Mouse (Mus musculus): ENCODE data around the gene Wdpcp.
A peak's percentile ranks its signal among the peaks of the same experiment; 100 is the strongest.
"Not testable (repeated sequence)": the region's sequence is repeated elsewhere in the genome, so short reads cannot be mapped to it uniquely, and the experiment has no call there.

The Wdpcp gene

DNA sequence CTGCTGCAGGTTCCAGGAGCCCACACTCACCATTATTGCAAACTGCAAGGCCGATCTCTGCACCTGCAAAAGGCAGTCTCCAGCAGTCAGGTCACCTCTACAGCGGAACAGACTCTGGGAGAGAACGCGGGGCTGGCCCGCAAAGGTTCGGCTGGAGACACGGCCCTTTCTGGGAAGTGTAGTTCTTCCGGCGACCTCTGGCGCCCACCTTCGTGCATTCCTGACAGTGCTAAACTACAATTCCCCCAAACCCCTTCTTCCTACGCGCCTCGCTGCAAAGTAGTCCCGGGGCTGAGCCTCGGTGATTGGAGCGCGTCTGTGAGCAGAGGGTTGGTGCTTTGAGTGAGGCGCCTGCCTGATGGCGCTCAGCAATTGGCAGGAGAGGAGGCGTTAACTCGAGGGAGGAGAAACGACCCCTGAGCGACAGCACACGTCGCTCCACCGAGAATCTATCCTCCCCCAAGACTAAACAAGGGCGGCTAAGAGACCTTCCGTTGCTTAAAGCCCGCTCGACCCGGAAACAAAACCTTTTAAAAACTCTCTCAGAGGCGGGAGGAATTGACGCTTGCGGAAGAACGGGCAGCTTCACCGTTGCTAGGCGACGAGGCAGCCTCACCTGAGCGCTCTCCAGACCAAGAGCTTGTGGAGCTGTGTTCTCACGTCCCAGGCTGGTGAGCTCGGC is at the start of gene Wdpcp, which contains the start of gene Mdh1:
Wdpcp (plus strand) TSS at position 536 of the 682 bp plus-strand sequence.
Mdh1 (minus strand) TSS at position 668 of the 682 bp plus-strand sequence.
- DNase-seq (ENCODE audit: low spot score in 2 of 2), result peak; percentile 79 to 96

GRCm38 (mm10) chr11:21528676-21529394 is 43.2 kb upstream of the Wdpcp start:
- DNase-seq (ENCODE audit: low spot score in 2 of 2), result no peak

GRCm38 (mm10) chr11:21530856-21531255 is 41.2 kb upstream of the Wdpcp start:
- DNase-seq (ENCODE audit: low spot score in 2 of 2), result not testable (repeated sequence)

- no peak for DNase-seq (ENCODE audit: low spot score in 2 of 2)
These were observed 32.0 kb upstream of the Wdpcp start for GRCm38 (mm10) chr11:21540072-21540471.

- no peak for DNase-seq (ENCODE audit: low spot score in 2 of 2)
These were observed 31.4 kb upstream of the Wdpcp start for GRCm38 (mm10) chr11:21540622-21541021.

GRCm38 (mm10) chr11:21542731-21543130 is 29.3 kb upstream of the Wdpcp start:
- no peak for DNase-seq (ENCODE audit: low spot score in 2 of 2)

- DNase-seq (ENCODE audit: low spot score in 2 of 2), result no peak
These were observed 27.0 kb upstream of the Wdpcp start for GRCm38 (mm10) chr11:21545021-21545420.

GRCm38 (mm10) chr11:21545951-21546350 is 26.1 kb upstream of the Wdpcp start:
- no peak for DNase-seq (ENCODE audit: low spot score in 2 of 2)

- no peak for DNase-seq (ENCODE audit: low spot score in 2 of 2)
These were observed 25.4 kb upstream of the Wdpcp start for GRCm38 (mm10) chr11:21546671-21547070.

DNA sequence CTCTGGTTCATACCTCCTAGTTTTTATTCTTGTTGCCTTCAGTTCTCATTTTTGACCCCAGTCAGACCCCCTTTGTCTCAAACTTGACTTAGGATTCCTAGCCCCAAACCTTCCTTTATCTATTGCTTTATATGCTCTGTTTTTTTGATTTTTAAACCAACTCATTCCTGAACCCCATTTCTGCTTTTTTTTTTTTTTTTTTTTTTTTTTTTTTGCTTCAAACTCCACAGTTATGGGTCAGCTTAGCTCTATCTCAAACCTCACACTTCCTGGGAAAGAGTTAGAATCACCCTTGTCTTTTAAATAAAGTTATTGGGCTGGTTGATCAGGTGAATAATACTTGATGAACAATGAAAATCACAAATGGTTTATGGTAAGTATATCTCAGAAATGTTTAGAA is 24.5 kb upstream of the Wdpcp start:
- no peak for DNase-seq (ENCODE audit: low spot score in 2 of 2)

- DNase-seq (ENCODE audit: low spot score in 2 of 2), result no peak
These were observed 23.0 kb upstream of the Wdpcp start for GRCm38 (mm10) chr11:21549052-21549451.

GRCm38 (mm10) chr11:21549754-21550153 is 22.3 kb upstream of the Wdpcp start:
- DNase-seq (ENCODE audit: low spot score in 2 of 2), result no peak

- no peak for DNase-seq (ENCODE audit: low spot score in 2 of 2)
These were observed 21.5 kb upstream of the Wdpcp start for GRCm38 (mm10) chr11:21550222-21551173.

GRCm38 (mm10) chr11:21552049-21552448 is 20.0 kb upstream of the Wdpcp start:
- DNase-seq (ENCODE audit: low spot score in 2 of 2), result no peak

DNA sequence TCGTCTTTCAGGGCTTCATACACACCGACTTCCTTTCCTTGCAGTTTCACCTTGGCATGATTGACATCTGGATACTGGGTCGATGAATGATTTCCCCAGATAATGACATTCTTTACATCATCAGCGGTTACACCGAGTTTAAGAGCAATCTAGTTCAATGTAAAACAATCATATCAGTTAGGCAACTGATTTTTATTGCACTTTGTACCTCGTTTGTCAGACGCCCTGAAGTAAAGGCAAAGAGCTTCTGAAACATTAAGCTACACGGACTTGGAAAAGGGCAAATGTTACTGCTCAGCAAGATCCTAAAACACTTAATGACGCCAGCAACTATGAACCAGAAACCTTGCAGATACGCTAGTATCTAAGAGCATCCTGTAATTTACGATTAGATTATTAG is 12.3 kb upstream of the Wdpcp start:
- DNase-seq (ENCODE audit: low spot score in 2 of 2), result no peak

DNA sequence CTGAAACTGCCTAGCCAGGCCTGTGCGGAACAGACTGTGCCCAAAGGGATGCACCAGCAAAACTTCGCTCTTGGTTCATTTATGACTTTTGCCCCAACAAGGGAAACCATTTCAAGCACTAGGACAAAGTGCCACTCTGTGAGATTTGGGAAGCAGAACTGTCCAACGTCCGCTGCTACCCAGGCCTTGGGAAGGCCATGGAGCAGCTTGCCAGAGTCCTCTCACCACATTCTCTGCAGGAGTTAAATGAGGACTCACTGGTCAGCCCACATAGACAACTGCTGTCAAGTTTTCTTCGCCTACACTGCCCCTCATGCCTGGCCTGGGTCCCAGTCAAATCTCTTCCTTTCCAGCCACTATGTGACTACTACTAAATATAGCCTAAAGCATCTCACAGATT is 10.7 kb upstream of the Wdpcp start:
- no peak for DNase-seq (ENCODE audit: low spot score in 2 of 2)

GRCm38 (mm10) chr11:21563617-21564325 is 8.3 kb upstream of the Wdpcp start:
- no peak for DNase-seq (ENCODE audit: low spot score in 2 of 2)

DNA sequence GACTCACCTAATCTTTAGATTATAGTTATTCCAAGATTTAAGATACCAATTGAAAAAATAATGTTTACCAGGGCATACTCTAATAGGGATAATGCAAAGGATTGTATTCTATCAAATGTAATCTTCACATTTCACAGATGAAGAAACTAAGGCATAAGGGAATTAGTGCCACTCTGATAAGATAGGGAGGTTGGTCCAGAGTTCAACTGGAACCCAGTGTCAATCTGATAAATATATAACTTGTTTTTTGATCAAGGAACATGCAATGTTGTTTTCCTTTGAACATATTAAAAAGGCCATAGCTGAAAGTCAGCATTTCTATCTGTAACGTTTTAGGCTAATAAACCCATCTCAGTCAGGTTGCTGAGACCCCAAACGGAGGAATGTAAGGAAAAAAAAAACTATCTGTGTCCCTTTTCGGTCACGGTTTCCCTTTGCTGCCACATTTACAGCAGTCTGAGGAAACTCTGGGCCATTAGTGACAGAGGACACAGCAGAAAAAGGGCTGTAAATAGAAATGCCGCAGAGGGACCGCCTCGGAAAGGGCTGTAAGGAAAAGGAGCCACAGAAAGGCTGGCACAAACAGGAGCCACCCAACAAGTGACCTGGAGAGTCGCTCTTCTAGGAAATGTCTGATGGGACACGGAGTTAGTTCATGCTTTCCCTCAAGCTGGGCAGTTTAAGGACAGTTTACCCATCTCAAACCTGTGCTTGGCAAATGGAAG is 7.2 kb upstream of the Wdpcp start:
- no peak for DNase-seq (ENCODE audit: low spot score in 2 of 2)

GRCm38 (mm10) chr11:21566934-21567333 is 5.1 kb upstream of the Wdpcp start:
- DNase-seq (ENCODE audit: low spot score in 2 of 2), result no peak

DNA sequence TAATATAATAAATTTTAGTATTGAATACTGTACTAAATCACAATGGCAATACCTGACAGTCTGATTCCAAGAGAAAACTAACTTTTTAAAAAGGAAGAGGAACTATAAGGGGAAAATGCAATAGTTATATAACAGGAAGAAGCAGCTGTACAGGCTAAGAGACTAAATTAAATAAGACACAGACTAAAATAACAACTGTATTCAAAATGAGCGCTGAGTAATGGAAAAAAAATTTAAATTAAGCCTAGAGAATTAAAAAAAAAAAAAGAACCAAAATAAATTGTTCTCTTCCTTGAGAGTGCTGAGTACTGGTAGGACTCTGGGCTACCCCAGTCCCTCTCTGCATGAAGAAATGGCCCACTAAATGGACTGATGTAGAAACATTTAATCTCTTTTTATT is 4.3 kb upstream of the Wdpcp start:
- no peak for DNase-seq (ENCODE audit: low spot score in 2 of 2)

DNA sequence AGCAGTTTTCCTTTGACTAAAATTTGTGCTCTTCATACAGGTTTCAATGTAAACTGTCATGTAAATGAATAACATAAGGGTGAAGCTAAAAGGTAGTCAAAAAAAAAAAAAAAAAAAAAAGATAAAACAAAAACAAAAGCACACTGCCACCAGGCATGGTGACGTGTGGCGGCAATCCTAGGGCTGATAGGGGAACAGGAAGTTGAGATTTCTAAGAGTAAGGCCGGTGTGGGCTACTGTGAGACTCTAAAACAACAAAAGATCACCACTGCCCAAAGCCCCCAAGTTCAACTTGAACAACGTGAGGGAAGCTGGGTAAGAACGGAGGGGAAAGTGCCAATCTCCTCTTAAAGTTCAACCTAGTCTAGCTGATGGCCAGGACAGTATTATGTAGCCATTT is 3.0 kb upstream of the Wdpcp start:
- DNase-seq (ENCODE audit: low spot score in 2 of 2), result no peak

Measured in urinary bladder, adult 18-20 months (tissue).